Mouse (Mus musculus) small intestine, adult 2 months (tissue): ENCODE results near the gene Cblc.

ENCODE experiments used
- CTCF ChIP-seq: fragments of 200-500 bp; IDR thresholded peaks from 2 replicates; pipeline ENCODE4 v1.5.1; 2012; ENCODE audit warnings: low read depth, mild to moderate bottlenecking, control low read depth, inconsistent platforms, low read length, moderate library complexity, mixed read lengths; ENCODE audit not compliant: insufficient replicate concordance, insufficient read length; ENCODE audit errors: extremely low read depth
- POLR2A ChIP-seq: fragments of 200-500 bp; IDR thresholded peaks from 2 replicates; pipeline ENCODE4 v1.6.1; 2012; ENCODE audit warnings: low read depth, mild to moderate bottlenecking, control low read depth, inconsistent platforms, low read length, moderate library complexity

DNA sequence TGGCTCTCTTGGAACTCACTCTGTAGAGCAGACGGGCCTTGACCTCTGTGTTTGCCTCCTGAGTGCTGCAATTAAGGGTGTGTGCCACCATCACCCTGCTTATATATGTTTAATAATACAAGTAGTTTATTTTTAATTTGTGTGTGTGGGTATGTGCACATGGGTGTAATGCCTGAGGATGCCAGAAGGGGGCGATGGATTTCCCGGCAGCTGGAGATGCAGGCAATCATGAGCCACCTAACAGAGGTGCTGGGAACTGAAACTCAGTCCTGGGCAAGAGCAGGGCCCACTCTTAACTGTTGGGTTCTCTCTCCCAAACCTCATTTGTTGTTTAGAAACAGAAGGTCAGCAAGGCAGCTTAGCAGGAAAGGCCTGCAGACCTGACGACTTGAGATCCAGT lies 16.7 kb downstream of the Cblc start:
- no peak for TF ChIP-seq POLR2A
- TF ChIP-seq CTCF, result peak; percentile 36; the same call in 1 of the 2 replicates
